Mouse (Mus musculus) cerebellum, adult (tissue): ENCODE results near the gene Acot7.
A peak's percentile ranks its signal among the peaks of the same experiment; 100 is the strongest.

Source experiments
- ATAC-seq: cut with Nextera tagmentation; 2 replicates; pipeline ENCODE4 v1.9.2; 2017; ENCODE audit warnings: mild to moderate bottlenecking, moderate library complexity, mixed read lengths; ENCODE audit not compliant: insufficient number of reproducible peaks, low FRiP score, low TSS enrichment

Gene Acot7

DNA sequence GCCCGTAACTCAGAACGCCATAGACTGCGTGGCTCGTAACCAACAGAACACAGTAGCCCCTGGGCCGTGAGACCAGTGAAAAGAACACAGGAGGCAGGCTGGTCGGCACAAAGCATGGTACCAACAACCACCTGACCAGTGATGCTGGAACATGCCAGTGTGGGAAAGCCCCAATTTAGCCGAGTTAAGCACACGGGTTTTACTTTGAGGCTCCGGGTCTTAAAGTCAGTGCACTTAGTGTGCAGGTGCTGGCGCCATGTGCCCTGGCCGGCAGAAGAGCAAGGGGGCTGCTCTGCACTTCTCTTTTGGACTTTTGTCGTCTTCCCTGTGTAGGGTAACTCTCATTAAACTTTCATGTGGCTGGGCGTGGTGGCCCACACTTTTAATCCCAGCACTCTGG, 92.0 kb downstream of the Acot7 start:
- no peak for ATAC-seq

DNA sequence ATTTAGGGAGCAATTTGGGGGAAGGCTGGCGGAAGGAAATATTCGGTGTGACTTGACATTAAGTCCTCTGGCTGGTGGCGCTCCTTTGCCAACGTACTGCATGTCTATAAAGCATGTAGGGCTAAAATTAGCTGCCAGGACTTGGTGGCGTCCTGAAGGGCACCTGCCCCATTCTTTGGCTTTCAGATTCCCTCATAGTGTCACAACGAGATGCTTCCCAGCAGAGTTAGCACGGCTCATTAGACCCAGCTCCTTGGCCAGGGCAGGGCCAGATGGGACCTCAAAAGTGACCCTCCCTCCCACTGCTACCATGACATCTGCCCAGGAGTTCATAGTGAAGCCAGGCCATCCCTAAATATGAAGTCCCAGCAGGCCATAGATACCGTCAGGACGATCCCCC, 92.7 kb downstream of the Acot7 start:
- no peak for ATAC-seq

DNA sequence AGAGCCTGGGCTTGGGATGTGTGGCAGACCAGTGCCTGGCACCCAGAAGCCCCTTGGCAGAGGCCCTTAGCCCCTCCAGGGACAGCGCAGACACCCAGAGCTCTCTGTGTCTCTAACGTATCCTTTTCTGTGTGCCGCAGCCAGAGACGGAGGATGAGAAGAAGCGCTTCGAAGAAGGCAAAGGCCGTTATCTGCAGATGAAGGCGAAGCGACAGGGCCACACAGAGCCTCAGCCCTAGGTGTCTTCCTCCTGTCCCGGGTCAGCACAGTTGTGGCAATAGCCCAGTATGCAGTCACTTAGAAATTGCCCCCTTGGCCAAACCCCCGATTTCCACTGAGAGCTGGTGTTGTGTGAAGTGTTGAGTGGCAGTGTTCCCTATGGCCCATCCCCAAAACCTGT, 93.4 kb downstream of the Acot7 start:
- ATAC-seq: no peak

DNA sequence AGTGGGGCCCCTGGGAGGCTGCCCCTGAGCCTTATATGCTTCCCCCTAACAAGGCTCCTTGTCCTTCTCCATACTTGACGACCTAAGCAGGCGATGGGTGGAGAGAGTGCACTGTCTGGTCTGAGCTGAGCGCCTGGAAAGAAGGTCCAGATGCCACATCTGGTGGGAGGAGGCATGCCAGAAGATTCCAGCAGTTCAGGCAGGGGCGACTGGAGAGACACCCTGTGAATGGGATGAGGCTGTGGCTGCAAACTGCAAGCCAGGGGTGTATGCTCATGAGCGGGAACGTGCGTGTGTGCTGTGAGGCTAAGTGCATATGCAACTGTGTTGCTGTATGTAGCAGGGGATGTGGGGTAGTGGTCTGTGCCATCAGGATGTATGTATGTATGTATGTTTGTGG, 94.1 kb downstream of the Acot7 start:
- ATAC-seq: no peak

DNA sequence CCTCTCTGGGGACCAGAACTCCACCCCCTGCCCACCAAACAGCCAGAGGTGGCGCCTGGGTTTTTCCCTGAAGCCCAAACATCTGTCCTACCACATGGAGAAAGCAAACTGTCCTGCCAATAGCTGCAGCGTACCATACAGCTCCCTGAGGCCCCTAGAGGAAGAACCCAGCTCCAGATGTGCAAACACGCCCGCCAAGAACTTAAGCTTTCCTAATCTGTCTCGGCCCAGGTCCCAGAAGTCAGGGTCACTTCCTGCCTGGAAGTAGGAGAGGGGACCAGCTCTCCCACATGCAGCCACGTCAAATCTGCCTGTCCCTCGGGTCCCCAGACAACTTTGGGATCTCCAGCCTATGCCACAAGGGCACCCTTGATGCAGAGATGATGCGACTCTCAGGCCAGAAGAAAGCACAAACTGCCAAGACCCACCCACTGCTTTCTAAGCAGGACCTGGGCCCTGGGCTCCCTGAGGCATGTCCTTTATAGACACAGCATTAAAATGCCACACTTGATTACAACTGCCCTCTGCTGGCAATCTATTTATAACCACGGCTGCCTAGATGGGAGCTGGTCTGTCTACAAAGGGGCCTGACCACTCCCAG, 94.6 kb downstream of the Acot7 start:
- no peak for ATAC-seq

DNA sequence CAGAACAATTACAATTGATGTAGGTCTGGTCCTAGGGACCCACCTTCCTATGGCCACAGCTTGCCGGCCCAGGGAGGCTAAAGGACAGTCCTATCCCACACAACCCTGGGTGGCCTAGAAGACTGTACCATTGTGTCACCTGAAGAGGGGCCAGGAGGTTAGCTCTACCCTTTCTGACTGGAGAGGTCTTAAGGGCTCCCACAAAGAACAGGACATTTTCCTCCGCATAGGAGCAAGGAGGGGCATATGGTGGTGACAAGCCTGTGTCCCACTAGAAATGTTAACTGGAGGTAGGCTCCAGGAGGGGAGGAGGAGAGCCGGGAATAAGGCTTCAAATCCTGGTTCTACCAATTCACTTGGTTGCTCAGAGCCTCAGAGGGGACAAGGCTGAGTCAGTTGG, 95.3 kb downstream of the Acot7 start:
- ATAC-seq: no peak

DNA sequence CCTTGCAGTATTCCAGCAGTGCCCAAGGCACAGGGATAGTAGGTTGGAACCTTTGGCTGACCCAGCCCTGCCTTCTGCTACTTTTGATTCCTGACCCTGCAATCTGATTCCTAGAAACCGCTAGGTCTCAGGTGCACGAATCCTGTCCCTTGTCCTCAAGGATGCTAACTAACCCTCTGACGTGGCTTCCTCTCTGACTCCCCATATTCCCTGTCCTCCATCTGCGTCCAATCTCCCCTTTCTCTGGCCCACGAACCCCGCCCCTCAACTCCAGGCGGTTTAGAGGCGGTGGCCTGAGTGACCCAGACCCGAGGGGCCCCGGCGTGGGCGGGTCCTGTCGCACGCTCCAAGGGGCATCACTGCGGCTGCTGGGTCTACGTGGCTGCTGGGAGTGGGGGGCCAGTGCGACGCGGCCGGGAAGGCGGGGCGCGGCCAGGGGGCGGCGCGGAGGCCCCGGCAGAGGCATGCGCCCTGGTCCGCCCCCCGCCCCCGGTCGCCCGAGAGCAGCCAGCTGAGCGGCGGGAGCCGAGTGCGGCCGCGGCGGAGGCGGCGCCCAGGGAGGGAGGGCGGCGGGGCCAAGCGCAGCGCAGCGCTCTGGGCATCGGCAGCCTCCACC, 95.8 kb downstream of the Acot7 start, which contains the start of gene Gpr153:
Gpr153 (plus strand) TSS at position 612 of the 616 bp plus-strand sequence.
- ATAC-seq: no peak

DNA sequence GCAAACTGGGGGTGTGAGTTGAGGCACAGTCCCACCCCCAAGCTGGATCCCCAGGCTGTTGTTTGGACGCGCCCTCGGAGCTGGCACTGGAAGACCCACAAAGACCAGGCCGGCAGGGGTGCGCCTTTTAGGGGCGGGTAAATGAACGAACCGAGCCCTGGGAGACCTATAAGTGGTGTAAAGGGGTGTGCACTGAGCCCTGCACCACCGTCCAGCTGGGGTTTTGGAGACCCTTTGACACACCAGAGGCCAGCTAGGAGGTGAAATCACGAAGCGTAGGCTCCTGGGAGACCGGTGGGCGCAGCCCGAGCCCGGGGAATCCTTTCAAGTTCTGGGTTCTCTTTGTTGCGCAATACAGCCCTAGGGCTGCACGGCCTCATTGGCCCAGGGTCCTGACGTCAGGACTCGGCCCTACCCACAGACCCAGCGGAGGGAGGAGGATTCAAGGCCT, 96.8 kb downstream of the Acot7 start:
- ATAC-seq: no peak

DNA sequence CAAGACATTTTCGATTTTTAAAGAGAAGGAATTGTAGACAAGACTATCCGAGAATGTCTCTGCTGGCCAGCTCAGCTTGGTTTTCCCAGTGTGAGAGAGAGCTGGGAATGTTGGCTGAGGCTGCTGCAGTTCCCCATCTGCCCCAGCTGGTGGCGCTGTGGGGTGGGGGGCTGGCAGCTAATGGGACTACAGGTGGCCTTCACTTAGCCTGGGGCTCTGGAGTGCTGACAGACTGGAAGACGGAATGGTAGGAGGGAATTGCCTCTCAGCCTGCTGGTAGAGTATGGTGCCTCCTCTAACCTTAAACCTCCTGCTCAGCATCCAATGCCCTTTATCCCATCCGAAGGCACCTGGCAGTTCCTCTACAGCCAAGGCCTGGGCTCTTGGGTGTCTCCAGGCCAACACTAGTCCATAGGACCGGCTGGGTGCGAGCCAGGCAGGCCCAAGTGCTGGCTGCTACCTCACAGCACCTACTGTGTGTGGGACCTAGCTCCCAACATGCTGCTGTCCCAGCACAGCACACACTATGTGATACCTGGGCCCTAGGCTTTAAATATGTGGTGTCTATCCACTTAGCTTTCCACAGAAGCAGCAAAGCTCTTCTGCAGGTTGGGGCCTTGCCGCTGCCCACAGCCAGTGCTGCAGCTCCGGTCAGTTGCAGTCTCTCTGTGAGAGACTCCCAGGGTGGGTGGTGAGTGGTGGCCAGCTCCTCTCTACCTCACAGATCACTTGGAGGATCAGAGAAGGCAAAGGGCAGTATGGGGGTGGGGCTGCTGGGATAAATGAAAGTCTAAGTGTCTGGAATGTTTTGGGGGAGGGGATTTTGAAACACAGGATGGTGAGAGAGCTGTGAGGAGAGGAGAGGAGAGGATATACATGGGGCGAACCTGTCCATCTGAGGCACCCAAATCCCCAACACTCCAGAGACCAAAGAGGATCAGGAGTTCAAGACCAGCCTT, 98.7 kb downstream of the Acot7 start:
- no peak for ATAC-seq

DNA sequence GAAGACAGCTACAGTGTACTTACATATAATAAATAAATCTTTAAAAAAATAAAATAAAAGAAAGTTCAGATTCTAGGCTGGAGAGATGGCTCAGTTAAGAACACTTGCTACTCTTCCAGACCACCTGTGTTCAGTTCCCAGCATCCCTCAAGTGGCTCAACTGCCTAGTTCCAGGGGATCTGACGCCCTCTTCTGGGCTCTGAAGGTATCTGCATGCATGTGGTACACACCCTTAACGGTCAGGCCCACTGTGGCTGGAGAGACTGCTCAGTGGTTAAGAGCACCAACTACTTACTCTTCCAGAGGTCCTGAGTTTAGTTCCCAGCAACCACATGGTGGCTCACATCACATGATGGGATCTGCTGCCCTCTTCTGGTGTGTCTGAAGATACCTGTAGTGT, 100.0 kb downstream of the Acot7 start:
- no peak for ATAC-seq

DNA sequence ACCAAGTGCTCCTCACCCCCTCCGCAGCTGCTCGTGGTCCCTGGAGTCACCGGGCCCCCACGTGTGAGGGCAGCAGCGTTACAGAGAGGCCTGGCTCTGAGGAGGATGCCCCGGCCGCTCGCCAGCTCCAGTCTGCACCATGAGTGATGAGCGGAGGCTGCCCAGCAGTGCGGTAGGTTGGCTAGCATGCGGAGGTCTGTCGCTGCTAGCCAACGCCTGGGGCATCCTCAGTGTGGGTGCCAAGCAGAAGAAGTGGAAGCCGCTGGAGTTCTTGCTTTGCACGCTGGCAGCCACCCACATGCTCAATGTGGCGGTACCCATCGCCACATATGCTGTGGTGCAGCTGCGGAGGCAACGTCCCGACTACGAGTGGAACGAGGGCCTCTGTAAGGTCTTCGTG, 101.1 kb downstream of the Acot7 start:
- ATAC-seq: no peak

DNA sequence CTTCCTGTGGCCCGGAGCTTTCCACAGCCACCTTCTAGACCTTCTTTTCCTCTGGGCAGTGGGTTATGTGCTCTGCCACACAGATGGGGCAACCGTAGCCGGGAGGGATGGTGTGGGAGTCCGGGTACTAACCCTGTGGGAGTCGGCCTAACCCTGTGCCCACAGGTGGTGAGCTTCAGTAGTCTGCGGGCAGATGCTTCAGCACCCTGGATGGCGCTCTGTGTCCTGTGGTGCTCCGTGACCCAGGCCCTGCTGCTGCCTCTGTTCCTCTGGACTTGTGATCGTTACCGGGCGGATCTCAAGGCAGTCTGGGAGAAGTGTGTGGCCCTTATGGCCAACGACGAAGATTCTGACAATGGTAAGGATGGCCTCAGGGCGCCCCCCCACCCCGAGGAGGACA, 103.7 kb downstream of the Acot7 start:
- no peak for ATAC-seq

DNA sequence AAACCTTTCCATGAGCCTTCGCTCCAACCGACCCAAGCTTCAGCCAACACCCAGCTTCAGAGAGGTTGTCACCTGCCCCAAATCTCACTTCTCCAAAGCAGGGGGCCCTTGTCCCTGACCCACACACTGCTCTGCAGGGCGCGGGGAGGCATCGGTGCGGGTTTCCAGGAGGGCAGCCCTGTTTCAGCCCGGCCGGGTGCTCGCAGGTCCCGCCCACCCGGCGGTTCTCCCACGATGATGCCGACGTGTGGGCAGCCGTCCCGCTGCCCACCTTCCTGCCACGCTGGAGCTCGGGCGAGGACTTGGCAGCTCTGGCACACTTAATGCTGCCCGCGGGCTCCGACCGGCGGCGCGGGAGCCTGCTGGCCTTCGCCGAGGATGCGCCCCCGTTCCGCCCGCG, 104.8 kb downstream of the Acot7 start:
- no peak for ATAC-seq

DNA sequence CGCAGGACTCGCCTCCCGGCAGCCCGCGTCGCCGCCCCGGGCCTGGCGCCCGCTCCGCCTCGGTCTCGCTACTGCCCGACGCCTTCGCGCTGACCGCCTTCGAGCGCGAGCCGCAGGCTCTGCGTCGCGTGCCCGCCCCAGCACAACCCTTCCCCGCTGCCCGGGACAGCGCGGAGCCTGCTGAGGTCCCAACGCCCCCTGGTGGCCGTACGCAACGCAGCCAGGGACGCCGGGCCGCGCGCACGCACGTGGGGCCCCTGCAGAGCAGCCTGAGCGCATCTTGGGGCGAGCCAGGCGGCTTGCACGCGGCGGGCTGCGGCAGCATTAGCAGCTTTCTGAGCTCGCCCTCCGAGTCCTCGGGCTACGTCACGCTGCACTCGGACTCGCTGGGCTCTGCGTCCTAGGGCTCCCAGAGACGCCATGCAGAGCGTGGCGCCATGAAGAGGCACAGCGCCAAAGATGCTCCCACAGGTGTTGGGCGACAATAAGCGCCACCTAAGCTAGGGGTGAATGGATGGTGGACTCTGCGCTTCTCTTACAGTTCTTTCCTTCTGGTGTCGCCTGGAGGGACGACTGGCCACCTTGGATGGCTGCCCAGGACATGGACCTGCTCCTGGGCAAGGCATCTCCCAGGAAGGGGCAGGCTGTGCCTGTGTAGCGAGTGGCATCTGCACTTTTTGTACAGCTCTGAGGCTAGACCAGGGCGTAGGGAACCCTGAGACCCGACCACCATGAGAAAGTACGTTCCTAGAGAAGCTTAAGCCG, 105.4 kb downstream of the Acot7 start:
- ATAC-seq: peak; percentile 34; the same call in 1 of the 2 replicates

DNA sequence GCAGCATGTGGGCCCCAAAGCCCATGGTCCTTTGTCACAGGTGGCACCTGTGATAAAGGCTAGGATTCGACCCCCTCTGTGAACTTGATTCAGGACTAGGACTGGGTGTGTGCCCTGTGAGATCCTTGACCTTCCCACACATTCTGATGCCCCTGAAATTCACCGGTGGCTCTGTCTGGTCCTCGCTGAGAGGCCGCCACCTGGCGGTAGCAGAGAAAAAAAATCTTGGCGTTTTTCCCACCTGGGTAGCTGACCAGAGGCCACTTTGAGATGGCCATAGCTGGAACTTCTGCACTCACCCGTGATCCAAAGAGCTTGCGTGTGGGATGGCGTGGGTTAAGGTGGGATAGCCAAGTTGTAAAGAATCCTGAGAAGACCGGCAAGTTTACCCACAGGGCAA, 107.6 kb downstream of the Acot7 start:
- 0 out of 2 replicates have a peak, but pooled peaks have one; percentile 15 for ATAC-seq

DNA sequence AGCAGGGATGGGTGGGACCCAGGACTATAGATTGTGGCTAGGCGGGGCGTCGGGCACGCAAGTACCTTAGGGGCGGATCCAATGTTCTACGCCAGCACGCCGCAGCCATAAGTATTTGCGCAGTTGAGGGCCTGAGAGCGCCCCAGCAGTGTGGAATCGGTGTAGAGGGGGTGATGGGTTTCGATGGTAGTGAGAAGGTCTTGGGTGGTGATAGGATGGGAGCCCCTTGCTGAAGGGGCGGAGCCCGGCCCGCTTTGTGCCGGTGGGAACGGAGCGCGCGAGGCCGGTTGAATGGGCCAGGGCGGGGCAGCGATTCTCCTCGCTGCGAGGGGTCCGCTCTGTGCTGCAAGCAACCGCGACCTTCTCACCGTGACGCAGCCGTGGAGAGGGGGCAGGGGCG, 108.2 kb downstream of the Acot7 start:
- no peak for ATAC-seq

DNA sequence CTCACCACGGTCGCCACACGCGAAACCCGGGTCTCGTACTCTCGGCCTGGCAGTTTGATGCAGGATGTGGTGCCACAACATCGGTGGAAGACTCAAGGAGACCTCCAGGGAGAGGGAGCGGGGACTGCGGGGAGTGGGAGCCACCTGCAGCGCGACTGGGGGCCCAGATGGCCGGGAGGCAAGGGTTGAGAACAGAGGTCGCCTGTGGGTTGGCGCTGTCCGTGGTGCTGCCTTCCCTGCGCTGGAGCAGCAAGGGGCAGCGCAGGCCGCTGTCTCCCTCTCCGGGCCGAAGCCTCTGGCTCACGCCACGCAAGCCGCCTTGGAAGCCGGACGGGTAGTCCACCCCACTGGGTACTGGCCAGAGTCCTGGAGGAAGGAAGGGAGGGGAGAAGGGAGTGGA, 109.0 kb downstream of the Acot7 start:
- ATAC-seq: no peak

DNA sequence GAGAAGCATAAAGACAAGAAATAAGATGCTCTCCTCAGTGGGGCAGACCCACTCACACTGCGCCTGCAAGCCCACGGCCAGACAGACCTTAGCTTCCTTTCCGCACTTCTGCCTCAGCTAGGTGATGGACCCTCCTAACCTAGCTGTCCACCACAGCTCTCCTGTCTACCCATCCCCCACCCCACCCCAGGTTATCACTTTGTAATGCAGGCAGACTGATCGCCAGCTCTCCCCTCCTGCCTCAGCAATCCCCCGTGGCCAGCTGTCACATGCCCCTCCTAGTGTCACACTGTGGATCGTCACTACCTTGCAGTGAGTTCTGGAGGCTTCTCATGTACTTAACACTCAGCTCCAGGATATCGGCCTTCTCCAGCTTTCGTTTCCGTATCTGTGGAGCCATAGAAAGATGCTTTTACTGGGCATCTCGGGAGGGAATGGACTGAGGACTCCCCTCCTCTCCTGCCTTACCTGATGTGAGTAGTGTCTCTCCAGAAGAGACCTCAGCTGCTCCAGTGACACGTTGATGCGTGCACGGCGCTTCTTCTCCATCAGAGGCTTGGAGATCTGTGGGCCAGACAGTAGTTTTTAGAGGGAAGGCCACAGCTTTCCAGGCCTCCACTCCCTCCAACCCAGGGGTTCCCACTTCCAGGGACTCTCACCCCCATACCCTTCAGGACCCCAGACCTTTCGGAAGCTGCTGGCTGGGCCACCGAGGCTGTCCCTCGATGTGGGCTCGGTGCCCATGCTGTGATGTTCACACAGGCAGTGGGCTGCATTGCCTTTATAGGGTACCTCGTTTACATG, 109.6 kb downstream of the Acot7 start:
- no peak for ATAC-seq

DNA sequence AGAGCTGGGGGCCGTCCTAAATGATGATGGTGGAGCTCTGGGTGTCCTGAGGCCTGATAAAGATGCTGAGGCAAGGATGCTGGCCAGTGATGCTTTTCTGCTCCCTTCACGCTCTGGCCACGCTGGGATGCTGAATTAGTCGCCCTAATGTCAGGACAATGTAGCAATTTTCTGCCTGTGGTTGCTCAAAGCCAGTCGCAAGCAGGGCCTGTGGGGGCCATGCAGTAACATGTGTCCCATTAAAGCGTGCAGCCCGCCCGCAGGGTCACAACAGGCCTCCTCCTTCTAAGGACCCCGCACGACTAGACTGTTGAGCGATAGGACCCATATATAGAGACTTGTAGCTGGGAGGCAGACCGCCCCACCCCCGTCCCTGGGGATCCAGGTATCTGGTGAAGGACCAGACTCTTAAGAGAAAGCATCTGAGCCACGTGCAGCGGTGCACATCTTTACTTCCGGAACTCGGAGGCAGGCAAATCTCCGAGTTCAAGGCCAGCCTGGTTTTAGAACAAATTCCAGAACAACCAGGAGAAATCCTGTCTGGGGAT, 110.5 kb downstream of the Acot7 start:
- ATAC-seq: no peak
